Mouse (Mus musculus) kidney, adult 18-20 months (tissue): Measurements from ENCODE around the gene Cds2.
"Not testable (repeated sequence)": the region's sequence is repeated elsewhere in the genome, so short reads cannot be mapped to it uniquely, and the experiment has no call there.

Source experiments
- DNase-seq: peaks from one replicate; pipeline ENCODE4 v3.0.0; 2021

The Cds2 gene

GRCm38 (mm10) chr2:132293694-132294450 is 30.9 kb downstream of the Cds2 start:
- DNase-seq: no peak

DNA sequence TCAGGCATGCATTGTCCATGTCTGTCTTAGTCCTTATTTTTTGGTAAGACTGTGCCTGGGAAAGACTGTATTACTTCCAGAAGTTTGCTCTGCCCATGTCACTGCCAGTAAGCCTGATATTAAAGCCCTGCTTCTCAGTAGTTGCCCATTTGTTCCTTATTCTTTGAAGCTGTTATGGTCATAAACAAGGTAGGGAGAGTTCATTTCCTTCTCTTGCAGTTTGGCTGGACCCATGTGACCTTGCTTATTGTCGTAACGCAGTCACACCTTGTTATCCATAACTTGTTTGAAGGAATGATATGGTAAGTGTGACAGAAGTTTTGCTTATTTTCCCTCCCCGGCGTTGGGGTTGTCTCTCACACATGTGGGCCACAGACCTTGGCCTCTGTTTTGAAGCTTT is 35.3 kb downstream of the Cds2 start:
- no peak for DNase-seq

DNA sequence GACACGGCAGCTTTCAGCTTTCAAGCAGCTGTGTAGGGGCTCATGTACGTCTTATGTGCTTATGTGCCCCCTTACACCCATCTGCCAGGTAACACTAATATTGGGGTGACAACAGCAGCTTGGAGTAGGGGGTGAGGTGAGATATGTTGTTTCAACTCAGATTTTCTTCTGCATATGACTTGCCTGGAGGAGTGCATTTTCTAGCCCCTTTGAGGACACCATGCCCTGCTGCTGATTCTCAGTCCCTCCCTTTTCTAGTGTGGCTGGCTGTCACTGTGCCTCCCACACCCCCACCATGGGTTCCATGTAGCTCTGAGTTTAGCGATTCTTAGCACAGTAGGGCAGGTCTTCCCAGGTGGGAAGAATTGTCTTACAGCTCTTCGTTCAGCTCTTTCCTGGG is 38.5 kb downstream of the Cds2 start:
- no peak for DNase-seq

DNA sequence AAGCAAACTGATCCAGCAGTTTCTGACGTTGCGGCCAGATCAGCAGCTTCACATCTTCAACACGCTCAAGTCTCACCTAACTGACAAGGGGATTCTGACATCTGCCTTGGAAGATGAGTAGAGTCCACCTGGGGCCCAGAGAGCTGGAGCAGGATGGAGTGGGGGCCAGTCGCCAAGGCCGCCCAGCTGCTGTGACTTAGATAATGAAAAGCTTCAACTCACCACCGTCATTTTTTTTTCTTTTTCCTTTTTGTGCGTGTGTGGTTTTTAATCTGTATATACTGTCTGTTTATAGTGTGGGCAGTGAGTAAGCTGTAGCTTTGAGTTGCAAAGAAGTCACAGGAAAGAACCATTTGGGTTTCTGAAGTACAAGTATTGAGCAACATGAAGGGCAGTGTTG is 42.2 kb downstream of the Cds2 start:
- no peak for DNase-seq

GRCm38 (mm10) chr2:132305988-132306387 is 43.0 kb downstream of the Cds2 start:
- DNase-seq: no peak

DNA sequence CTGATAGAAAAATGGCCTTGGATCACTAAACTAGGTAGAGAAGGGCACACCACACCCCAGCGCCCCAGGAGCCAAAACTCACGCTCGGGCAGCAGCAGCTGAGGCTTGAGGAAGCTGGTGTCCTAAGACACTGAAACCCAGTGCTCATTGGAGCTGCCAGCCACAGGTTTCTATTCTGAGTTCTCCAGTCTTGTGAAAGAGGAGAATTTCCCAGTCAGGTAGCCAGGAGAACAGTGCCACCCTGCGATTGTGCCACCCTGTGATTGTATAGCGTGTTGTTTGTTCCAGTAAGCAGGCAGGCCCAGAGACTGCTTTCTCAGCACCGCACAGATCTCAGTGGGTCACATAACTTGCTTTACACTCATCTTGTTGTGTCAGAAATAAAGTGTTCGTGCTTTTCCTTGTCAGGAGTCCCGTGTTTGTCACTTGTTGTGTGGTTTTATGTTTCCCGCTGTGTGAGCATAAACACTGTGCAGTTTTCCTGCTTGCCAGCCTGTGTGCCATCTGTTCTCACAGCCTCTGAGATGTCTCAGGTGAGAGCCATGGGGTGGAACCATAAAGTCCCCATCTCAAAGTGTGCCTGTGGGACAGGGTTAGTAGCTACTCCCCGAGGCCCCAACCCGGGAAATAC is 44.4 kb downstream of the Cds2 start:
- DNase-seq: no peak

GRCm38 (mm10) chr2:132308829-132309228 is 45.9 kb downstream of the Cds2 start:
- DNase-seq: no peak

DNA sequence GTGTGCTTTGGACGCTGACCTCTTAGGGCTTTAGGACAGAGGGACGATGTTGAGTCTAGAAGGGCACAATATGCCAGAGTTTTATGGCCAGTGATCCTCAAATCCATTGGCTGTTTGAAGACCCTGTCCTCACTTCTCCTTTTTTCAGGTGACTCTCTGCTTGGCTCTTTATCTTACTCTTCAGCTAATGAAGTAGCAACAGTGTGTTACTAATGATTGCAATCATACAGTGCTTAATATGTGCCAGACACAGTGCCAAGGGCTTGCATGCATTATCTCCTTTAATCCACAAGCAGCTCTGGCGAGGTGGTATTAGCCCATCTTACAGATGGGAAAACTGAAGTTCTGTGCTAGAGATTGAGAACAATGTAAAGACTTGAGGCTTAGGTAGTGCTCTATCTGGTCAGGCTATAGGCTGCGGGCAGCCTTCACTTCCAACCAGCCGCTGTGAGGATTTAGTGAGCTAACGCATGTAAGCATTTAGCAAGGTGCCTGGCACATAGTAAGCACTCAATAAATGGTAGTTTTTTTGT is 46.5 kb downstream of the Cds2 start:
- DNase-seq: no peak

DNA sequence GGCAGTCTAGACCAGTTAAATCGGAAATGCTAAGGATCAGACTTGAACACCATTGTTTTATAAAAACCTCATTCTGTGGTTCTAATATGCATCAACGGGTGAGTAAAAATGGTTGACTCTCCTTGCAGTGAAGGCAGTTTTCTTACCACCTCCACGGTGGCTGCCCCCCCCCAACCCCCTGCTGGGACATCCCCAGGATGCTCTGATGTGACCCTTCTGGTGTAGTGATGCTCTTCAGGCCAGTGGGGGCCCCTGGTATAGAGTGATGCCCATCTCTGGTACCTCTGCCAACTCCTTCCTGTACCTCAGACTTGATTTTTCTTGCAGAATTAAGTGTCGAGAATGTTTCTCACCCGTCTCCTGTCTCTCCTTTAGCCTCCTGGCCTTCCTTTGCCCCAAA is 49.7 kb downstream of the Cds2 start:
- DNase-seq: no peak

DNA sequence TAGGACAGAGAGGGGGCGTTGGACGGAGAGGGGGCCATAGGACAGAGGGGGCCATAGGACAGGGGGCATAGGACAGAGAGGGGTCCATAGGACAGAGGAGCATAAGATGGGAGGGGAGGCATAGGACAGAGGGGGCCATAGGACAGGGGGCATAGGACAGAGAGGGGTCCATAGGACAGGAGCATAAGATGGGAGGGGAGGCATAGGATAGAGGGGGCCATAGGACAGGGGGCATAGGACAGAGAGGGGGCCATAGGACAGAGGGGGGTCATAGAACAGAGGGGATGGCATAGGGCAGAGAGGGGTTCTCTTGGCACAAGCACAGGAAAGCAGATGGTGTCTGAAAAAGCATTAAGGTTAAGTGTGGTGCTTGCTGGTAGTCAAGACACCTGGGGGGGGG is 50.6 kb downstream of the Cds2 start:
- DNase-seq: no peak

GRCm38 (mm10) chr2:132314057-132314456 is 51.1 kb downstream of the Cds2 start:
- DNase-seq: not testable (repeated sequence)

GRCm38 (mm10) chr2:132316041-132316808 is 53.3 kb downstream of the Cds2 start:
- DNase-seq: peak; percentile 55

DNA sequence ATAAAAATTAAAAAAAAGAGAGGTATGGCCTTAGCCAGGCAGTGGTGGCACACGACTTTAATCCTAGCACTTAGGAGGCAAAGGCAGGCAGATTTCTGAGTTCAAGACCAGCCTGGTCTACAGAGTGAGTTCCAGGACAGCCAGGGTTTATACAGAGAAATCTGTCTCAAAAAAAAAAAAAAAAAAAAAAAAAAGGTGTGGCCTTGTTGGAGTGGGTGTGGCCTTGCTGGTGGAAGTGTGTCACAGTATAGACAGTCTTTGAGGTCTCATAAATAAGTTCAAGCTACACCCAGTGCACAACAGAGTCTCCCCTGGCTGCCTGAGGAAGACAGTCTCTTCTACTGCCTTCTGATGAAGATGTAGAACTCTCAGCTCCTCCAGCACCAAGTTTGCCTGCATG is 54.2 kb downstream of the Cds2 start:
- no peak for DNase-seq

DNA sequence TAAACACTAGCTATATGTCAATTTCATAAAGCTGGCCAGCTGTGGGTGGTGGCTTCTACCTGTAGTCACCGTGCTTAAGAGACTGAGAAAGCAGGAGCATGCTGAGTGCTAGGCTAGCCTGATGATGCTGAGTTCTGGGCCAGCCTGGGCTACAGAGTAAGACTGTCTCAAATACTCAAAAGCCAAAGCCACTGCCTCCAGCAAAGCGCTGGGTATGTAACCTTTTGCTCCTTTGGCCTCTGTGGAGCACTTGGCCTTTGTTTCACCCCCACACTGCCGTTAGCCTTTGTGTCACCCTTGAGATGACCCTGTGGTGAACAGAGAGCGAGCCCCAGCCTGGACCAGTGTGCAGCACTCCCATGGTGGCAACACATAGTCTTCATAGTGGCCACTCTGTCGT is 57.6 kb downstream of the Cds2 start:
- no peak for DNase-seq

DNA sequence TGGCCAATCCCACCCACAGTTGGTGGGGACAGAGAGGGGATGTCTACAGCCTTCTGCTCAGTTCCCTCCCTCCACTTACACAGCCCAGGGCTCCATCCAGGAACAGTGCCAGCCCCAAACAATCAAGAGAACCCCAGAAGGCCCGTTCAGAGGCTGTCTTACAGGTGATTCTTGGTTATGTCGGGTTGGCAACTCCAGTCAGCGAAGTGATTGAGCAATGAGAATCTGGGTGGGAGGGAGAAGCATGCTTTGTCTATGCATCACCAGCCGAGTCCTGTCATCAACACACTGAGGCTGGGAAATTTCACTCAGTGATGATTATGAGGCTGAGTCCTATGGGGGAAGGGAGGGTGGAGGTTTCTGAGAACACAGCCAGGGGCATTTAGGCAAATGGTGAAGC is 60.6 kb downstream of the Cds2 start:
- no peak for DNase-seq

DNA sequence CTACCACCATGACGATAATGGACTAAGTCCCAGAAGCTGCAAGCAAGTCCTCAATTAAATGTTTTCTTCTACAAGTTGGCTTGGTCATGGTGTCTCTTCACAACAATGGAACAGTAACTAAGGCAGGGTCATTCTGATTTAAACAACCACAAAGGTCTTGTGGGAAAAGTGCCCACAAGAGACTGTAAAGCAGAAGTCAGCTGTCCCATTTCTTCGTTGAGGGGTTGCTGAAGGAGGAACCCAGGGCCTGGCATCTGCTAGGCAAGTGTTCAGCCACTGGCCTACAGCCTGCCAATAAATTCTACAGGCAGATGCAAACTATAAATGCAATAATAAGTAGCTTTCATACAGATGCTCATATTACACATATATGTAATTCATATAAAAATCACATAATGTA is 74.3 kb downstream of the Cds2 start:
- no peak for DNase-seq

DNA sequence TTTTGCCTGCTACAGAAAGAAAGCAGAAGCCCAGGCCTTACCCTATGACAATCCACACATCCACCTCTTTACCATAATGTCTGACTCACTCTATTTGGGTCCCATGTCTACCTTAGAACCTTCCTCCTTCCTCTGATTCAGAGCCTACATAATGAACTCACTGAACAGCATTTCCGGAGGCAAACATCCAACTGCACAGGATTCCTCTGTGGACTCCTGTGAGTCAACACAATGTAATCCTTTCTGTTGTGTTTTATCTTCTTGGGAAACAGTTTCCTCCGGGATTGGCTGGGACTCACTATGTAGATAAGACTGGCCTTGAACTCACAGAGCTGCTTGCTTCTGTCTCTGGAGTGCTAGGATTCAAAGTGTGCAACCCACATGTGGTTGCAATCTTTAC is 77.4 kb downstream of the Cds2 start:
- DNase-seq: no peak

DNA sequence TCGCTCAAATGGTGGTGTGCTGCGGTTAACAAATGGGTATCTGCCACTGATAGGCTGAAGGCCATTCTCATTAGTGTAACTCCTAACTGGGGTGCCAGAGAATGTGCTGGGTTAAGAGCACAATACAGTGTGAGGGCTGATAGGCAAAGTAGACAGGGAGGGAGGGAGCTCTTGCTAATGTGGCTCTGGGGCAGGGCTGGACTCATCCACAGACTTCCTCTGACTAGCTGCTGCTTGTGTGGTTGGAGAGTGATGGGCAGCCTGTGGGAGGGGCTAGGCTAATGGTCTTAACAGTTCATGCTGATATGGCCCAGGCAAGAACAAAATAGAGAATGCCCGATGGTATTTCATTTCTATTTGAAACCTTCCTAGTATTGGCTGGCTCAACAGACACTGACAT is 78.3 kb downstream of the Cds2 start:
- no peak for DNase-seq

GRCm38 (mm10) chr2:132343846-132344245 is 80.9 kb downstream of the Cds2 start:
- DNase-seq: no peak
